Mouse (Mus musculus): ENCODE data around the gene Oxsr1.

DNA sequence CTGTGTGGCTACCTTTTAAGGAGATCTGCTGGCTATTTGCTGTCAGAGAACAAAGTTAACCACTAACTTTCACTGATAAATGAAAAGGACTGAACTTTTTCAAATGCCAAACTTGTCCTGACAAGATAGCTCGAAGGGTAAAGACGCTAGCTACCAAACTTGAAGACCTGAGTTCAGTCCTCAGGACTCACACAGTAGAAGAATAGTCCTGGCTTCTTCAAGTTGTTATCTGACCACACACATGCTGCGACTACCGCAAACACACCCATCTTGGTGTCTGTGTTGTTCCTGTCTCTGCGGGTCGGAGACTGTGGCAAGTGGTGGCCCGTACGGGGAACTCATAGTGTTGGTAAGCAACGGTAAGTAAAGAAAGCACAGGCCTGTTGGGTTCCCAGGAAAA, 118.6 kb downstream of the Oxsr1 start:
- TF ChIP-seq TAL1 (IDR thresholded peaks at IDR 0.05; ENCODE audit: low read length) (no peak), GATA1 (IDR thresholded peaks at IDR 0.05; ENCODE audit: low read length) (no peak)
